Mouse (Mus musculus) myocyte (in vitro differentiated cells): ENCODE results near the gene Syt1.

Experiments used
- E2F4 ChIP-seq: IDR thresholded peaks from one replicate; pipeline ENCODE4 v1.6.1; 2011; ENCODE audit warnings: mild to moderate bottlenecking, control low read depth, moderate library complexity; ENCODE audit not compliant: insufficient read depth
- MAX ChIP-seq: IDR thresholded peaks from one replicate; pipeline ENCODE4 v1.6.1; 2011; ENCODE audit warnings: low read depth, mild to moderate bottlenecking, control low read depth
- MYOD1 ChIP-seq, 3 experiments: IDR thresholded peaks; one replicate each; pipeline ENCODE4 v1.6.1; 2011; ENCODE audit warnings: control low read depth in 2 of 3, low read depth in 2 of 3, mild to moderate bottlenecking in 2 of 3, moderate library complexity in 1 of 3; ENCODE audit not compliant: insufficient read length in 2 of 3, control insufficient read depth in 1 of 3
- MYOG ChIP-seq, 3 experiments: IDR thresholded peaks; one replicate each; pipeline ENCODE4 v1.6.1; 2011; ENCODE audit warnings: control low read depth in 2 of 3, low read depth in 2 of 3, mild to moderate bottlenecking in 2 of 3; ENCODE audit not compliant: insufficient read length in 2 of 3, control insufficient read depth in 1 of 3, insufficient read depth in 1 of 3
- POLR2A ChIP-seq: IDR thresholded peaks from one replicate; pipeline ENCODE4 v1.6.1; 2011; ENCODE audit warnings: low read depth, mild to moderate bottlenecking, control low read depth, moderate library complexity; ENCODE audit not compliant: insufficient read length
- POLR2AphosphoS2 ChIP-seq: IDR thresholded peaks from one replicate; pipeline ENCODE4 v1.6.1; 2011; ENCODE audit warnings: low read depth, control low read depth; ENCODE audit not compliant: insufficient read length
- TCF12 ChIP-seq: IDR thresholded peaks from one replicate; pipeline ENCODE4 v1.6.1; 2011; ENCODE audit warnings: mild to moderate bottlenecking, control low read depth; ENCODE audit not compliant: poor library complexity, insufficient read depth, severe bottlenecking
- USF1 ChIP-seq: IDR thresholded peaks from one replicate; pipeline ENCODE4 v1.6.1; 2011; ENCODE audit warnings: low read depth, mild to moderate bottlenecking, control low read depth, moderate library complexity

DNA sequence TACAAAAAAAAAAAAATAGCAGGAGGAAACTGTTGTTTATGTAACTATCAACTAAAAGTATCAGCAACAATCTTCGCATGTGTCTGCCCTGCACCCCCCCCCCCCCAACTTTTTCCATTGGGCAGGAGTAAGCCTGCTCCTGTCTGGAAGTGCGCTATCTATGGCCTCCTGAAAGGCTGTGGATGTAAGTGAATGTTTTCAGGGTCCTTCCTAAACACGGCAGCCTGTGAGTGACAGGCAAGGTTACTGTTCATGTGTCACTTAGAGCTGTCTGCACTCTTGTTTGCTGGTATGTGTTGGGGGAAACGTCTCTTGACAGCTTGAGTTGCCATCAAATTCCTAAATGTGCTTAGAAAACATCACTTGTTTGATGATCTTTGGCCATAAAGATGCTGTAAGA is 387.8 kb downstream of the Syt1 start:
- TF ChIP-seq POLR2A (no peak), E2F4 (no peak), MYOD1 (IDR thresholded peaks at IDR 0.05; ENCODE audit: control insufficient read depth in 1 of 3, insufficient read length in 2 of 3, low read depth in 2 of 3) (no peak), MYOG (IDR thresholded peaks at IDR 0.05; ENCODE audit: control insufficient read depth in 1 of 3, insufficient read depth in 1 of 3, insufficient read length in 2 of 3, low read depth in 2 of 3) (no peak), TCF12 (no peak), MAX (no peak), USF1 (no peak), POLR2AphosphoS2 (no peak)
